Mouse (Mus musculus) embryonic facial prominence, embryonic 15.5 days (tissue): Measurements from ENCODE around the gene Psma7. TPM values are rescaled to one million over a fixed set of nuclear protein-coding genes. Genes with fewer than 3 reads are reported as not detected.

ENCODE experiments used
- ATAC-seq: fragments of 200-750 bp; cut with Nextera tagmentation; 2 replicates; pipeline ENCODE4 v1.8.0; 2017; ENCODE audit warnings: low read depth, moderate TSS enrichment; ENCODE audit not compliant: insufficient number of reproducible peaks, low FRiP score, low TSS enrichment
- H3K27ac ChIP-seq: fragments of 300-500 bp; sonication (generic); replicated peaks from 2 replicates; pipeline ENCODE4 v1.5.1; 2015; ENCODE audit warnings: mild to moderate bottlenecking, inconsistent platforms
- H3K27me3 ChIP-seq: fragments of 300-500 bp; sonication (generic); 2 replicates; pipeline ENCODE4 v1.6.1; 2015; ENCODE audit warnings: inconsistent platforms
- H3K36me3 ChIP-seq: fragments of 300-500 bp; sonication (generic); 2 replicates; pipeline ENCODE4 v1.6.1; 2015; ENCODE audit warnings: mild to moderate bottlenecking, inconsistent platforms
- H3K4me1 ChIP-seq: fragments of 300-500 bp; sonication (generic); 2 replicates; pipeline ENCODE4 v1.6.1; 2015; ENCODE audit warnings: inconsistent platforms
- H3K4me2 ChIP-seq: fragments of 300-500 bp; sonication (generic); replicated peaks from 2 replicates; pipeline ENCODE4 v1.6.1; 2015; ENCODE audit warnings: mild to moderate bottlenecking, inconsistent platforms
- H3K4me3 ChIP-seq: fragments of 300-500 bp; sonication (generic); replicated peaks from 2 replicates; pipeline ENCODE4 v1.5.1; 2015; ENCODE audit warnings: mild to moderate bottlenecking, inconsistent platforms
- H3K9ac ChIP-seq: fragments of 300-500 bp; sonication (generic); 2 replicates; pipeline ENCODE4 v1.6.1; 2015; ENCODE audit warnings: inconsistent platforms
- H3K9me3 ChIP-seq: fragments of 300-500 bp; sonication (generic); replicated peaks from 2 replicates; pipeline ENCODE4 v1.6.1; 2016; ENCODE audit warnings: inconsistent platforms
- WGBS: fragments of 180-500 bp; shearing (Covaris S2); methylation state at CpG from one replicate; pipeline ENCODE4 v1.1.7; 2015; 5-methylcytosine and 5-hydroxymethylcytosine counted together
- polyA plus RNA-seq: library from polyadenylated mRNA; unstranded; fragments of >200 nt; fragmentation: Nextera tagmentation; extraction: Ambion mirVana; gene quantifications from 2 replicates; pipeline ENCODE4 v1.2.1, GENCODE M21; 2015

Gene Psma7
- polyA plus RNA-seq, 1 experiment from 2014 or later: 472 TPM

- no peak for ATAC-seq
- H3K4me1 ChIP-seq: no peaks in the 10 kb centered on the region
- WGBS: 68% methylated on average over 9 of the region's 9 CpGs
- H3K27ac ChIP-seq: no peak overlapping the region
- no peaks in the 10 kb centered on the region for H3K36me3 ChIP-seq
- no peak overlapping the region for H3K4me3 ChIP-seq
- no peak overlapping the region for H3K4me2 ChIP-seq
- no peaks in the 10 kb centered on the region for H3K27me3 ChIP-seq
- no peak overlapping the region for H3K9ac ChIP-seq
- no peaks in the 10 kb centered on the region for H3K9me3 ChIP-seq
Observed at GRCm38 (mm10) chr2:180001635-180002034, 40.6 kb downstream of the Psma7 start.

GRCm38 (mm10) chr2:179998431-179998830, 43.8 kb downstream of the Psma7 start:
- H3K27ac ChIP-seq: no peak overlapping the region
- WGBS: 64% methylated on average over 4 of the region's 4 CpGs
- no peak for ATAC-seq
- H3K4me1 ChIP-seq: no peaks in the 10 kb centered on the region
- no peak overlapping the region for H3K4me2 ChIP-seq
- no peaks in the 10 kb centered on the region for H3K27me3 ChIP-seq
- H3K36me3 ChIP-seq: no peaks in the 10 kb centered on the region
- no peaks in the 10 kb centered on the region for H3K9me3 ChIP-seq
- H3K4me3 ChIP-seq: no peak overlapping the region
- H3K9ac ChIP-seq: no peak overlapping the region

- Histone ChIP-seq H3K4me1 (no peaks in the 10 kb centered on the region), H3K27ac (no peak overlapping the region), H3K4me3 (no peak overlapping the region), H3K27me3 (no peaks in the 10 kb centered on the region), H3K9ac (no peak overlapping the region), H3K9me3 (no peaks in the 10 kb centered on the region), H3K36me3 (no peaks in the 10 kb centered on the region), H3K4me2 (no peak overlapping the region)
- no peak for ATAC-seq
- WGBS: 80% methylated on average over 5 of the region's 5 CpGs
Observed at GRCm38 (mm10) chr2:179993071-179993470, 49.2 kb downstream of the Psma7 start.

- WGBS: 63% methylated on average over 1 of the region's 1 CpGs
Observed at GRCm38 (mm10) chr2:179989098-179989497, 53.1 kb downstream of the Psma7 start.

GRCm38 (mm10) chr2:179986437-179987022, 55.7 kb downstream of the Psma7 start:
- Histone ChIP-seq H3K9me3 (no peaks in the 10 kb centered on the region), H3K27ac (no peak overlapping the region), H3K4me3 (no peak overlapping the region), H3K9ac (no peak overlapping the region), H3K4me2 (no peak overlapping the region), H3K4me1 (no peaks in the 10 kb centered on the region), H3K27me3 (no peaks in the 10 kb centered on the region), H3K36me3 (no peaks in the 10 kb centered on the region)
- WGBS: 76% methylated on average over 10 of the region's 10 CpGs
- no peak for ATAC-seq

More at GRCm38 (mm10) chr2:179989098-179989497, 53.1 kb downstream of the Psma7 start:
- no peak overlapping the region for H3K4me2 ChIP-seq
- no peak for ATAC-seq
- no peaks in the 10 kb centered on the region for H3K4me1 ChIP-seq
- H3K27me3 ChIP-seq: no peaks in the 10 kb centered on the region
- H3K4me3 ChIP-seq: no peak overlapping the region
- no peaks in the 10 kb centered on the region for H3K9me3 ChIP-seq
- H3K9ac ChIP-seq: no peak overlapping the region
- H3K27ac ChIP-seq: no peak overlapping the region
- H3K36me3 ChIP-seq: no peaks in the 10 kb centered on the region

Other genes starting within 250 kb of the Psma7 start
- 2.9 and 3.6 TPM in 2 replicates for gene Taf4, start 65.8 kb downstream of the Psma7 start, polyA plus RNA-seq
- 8.9 and 9.1 TPM in 2 replicates for gene Lsm14b, start 17.4 kb downstream of the Psma7 start, polyA plus RNA-seq
- gene Ss18l1, start 76 bp upstream of the Psma7 start, polyA plus RNA-seq: 5.2 and 6.1 TPM in 2 replicates
- 24.3 and 25.6 TPM in 2 replicates for gene Mtg2, start 28.2 kb upstream of the Psma7 start, polyA plus RNA-seq
- gene Hrh3, start 62.1 kb upstream of the Psma7 start, polyA plus RNA-seq: 0.13 and 0.40 TPM in 2 replicates
- gene Osbpl2, start 76.9 kb upstream of the Psma7 start, polyA plus RNA-seq: 42.6 and 43.0 TPM in 2 replicates
- gene Adrm1, start 129.1 kb upstream of the Psma7 start, polyA plus RNA-seq: 176 and 190 TPM in 2 replicates
- 28.0 and 37.2 TPM in 2 replicates for gene Lama5, start 183.4 kb upstream of the Psma7 start, polyA plus RNA-seq
- gene Rps21, start 214.9 kb upstream of the Psma7 start, polyA plus RNA-seq: 599 and 606 TPM in 2 replicates
- 13.5 and 14.2 TPM in 2 replicates for gene Cables2, start 231.1 kb upstream of the Psma7 start, polyA plus RNA-seq
- 1.5 and 1.8 TPM in 2 replicates for gene Rbbp8nl, start 247.4 kb upstream of the Psma7 start, polyA plus RNA-seq